Mouse (Mus musculus): ENCODE data around the gene Rnf113a2. TPM values are rescaled to one million over a fixed set of nuclear protein-coding genes. Genes with fewer than 3 reads are reported as not detected.

Rnf113a2 gene
- total and polyA plus RNA-seq, 3 experiments = 13.6 to 17.9 (median 16.3) TPM

DNA sequence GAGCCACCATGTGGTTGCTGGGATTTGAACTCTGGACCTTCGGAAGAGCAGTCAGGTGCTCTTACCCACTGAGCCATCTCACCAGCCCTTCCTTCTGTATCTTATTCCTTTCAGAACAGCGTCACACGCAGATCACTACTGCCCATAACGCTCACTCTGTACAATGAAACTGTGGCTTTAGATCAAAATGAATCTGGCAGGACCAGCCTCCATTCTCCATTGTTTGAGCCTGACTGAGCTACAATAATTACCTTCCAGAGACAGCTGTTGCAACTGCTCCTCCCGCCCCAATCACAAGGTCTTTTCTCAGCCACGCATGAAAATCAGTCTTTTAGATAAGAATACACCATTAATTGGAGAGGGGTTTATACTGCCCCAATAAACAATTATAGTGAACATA, 12.5 kb upstream of the Rnf113a2 start:
- dilution Hi-C loops (cut with MboI; ENCODE audit: extremely low pct_ligation_motif_present, extremely low pct_unique_long_range_greater_than_20kb, low sequenced_read_pairs) (no loop called here), in situ Hi-C loops (cut with MboI; ENCODE audit: low pct_ligation_motif_present, low pct_unique_long_range_greater_than_20kb, low sequenced_read_pairs) (no loop called here)
- Histone ChIP-seq H3K79me2 (replicated peaks; ENCODE audit: control insufficient read depth, extremely low read depth, insufficient read depth, poor library complexity, severe bottlenecking) (no peaks in the 10 kb centered on the region), H3K4me3 (replicated peaks in 1 of 3; ENCODE audit: low read depth in 2 of 3, low read length in 2 of 3, poor library complexity in 1 of 3) (no peak overlapping the region), H3K27ac (ENCODE audit: insufficient read depth, low read depth) (no peak overlapping the region), H3K36me3 (replicated peaks in 1 of 2; ENCODE audit: control insufficient read depth in 1 of 2, insufficient read depth in 1 of 2, low read length in 1 of 2) (no peaks in the 10 kb centered on the region), H3K9ac (ENCODE audit: insufficient read depth, low read depth) (no peak overlapping the region), H3K27me3 (replicated peaks) (peaks cover 9% of the 10 kb centered on the region), H3K4me2 (ENCODE audit: insufficient read depth, low read depth, poor library complexity, severe bottlenecking) (no peak overlapping the region), H3K9me3 (replicated peaks; ENCODE audit: low read length) (peaks cover 2% of the 10 kb centered on the region), H3K4me1 (ENCODE audit: control insufficient read depth in 1 of 2, insufficient read depth in 2 of 2) (peaks cover 0 to 9% of the 10 kb centered on the region in 2 experiments; a peak in 2 of 4 replicates)
- DNase-seq (ENCODE audit: extremely low read depth) = no peak
- TF ChIP-seq MAFK (IDR thresholded peaks at IDR 0.05; ENCODE audit: insufficient replicate concordance, low read length) = no peak
- TF ChIP-seq NRF1 (IDR thresholded peaks at IDR 0.05; ENCODE audit: low read depth, low read length) = no peak
- TF ChIP-seq MYC (IDR thresholded peaks at IDR 0.05; ENCODE audit: low read depth, low read length) = no peak
- no peak for TF ChIP-seq ZC3H11A (IDR thresholded peaks at IDR 0.05; ENCODE audit: low read depth, low read length)
- TF ChIP-seq KAT2A (IDR thresholded peaks at IDR 0.05; ENCODE audit: insufficient replicate concordance, low read length) = no peak
- no peak for TF ChIP-seq POLR2A (IDR thresholded peaks at IDR 0.05; ENCODE audit: low read depth, low read length)
- no peak for TF ChIP-seq EP300 (IDR thresholded peaks at IDR 0.05; ENCODE audit: low read length)
- no peak for TF ChIP-seq SMC3 (IDR thresholded peaks at IDR 0.05; ENCODE audit: low read depth, low read length)
- no peak for TF ChIP-seq MAZ (IDR thresholded peaks at IDR 0.05; ENCODE audit: low read depth, low read length)
- TF ChIP-seq USF1 (IDR thresholded peaks at IDR 0.05; ENCODE audit: low read depth, low read length) = no peak
- TF ChIP-seq PAX5 (IDR thresholded peaks at IDR 0.05; ENCODE audit: low read length) = no peak
- no peak for TF ChIP-seq ZKSCAN1 (IDR thresholded peaks at IDR 0.05; ENCODE audit: borderline replicate concordance, low read depth, low read length)
- no peak for TF ChIP-seq JUN (IDR thresholded peaks at IDR 0.05; ENCODE audit: insufficient read depth, low read depth, low read length)
- no peak for TF ChIP-seq CHD2 (IDR thresholded peaks at IDR 0.05; ENCODE audit: low read length)
- TF ChIP-seq RCOR1 (conservative IDR thresholded peaks at IDR 0.05; ENCODE audit: low read depth, low read length) = no peak
- TF ChIP-seq E2F4 (IDR thresholded peaks at IDR 0.05; ENCODE audit: insufficient replicate concordance, low read depth, low read length) = no peak
- TF ChIP-seq JUND (conservative IDR thresholded peaks at IDR 0.05; ENCODE audit: low read depth, low read length) = no peak
- TF ChIP-seq GABPA (IDR thresholded peaks at IDR 0.05; ENCODE audit: insufficient replicate concordance, low read depth, low read length) = no peak
- no peak for TF ChIP-seq TBP (conservative IDR thresholded peaks at IDR 0.05; ENCODE audit: low read depth, low read length)
- TF ChIP-seq HCFC1 (IDR thresholded peaks at IDR 0.05; ENCODE audit: low read depth, low read length) = no peak

GRCm38 (mm10) chr12:84407259-84407658, 9.7 kb upstream of the Rnf113a2 start:
- in situ Hi-C loops (cut with MboI; ENCODE audit: low pct_ligation_motif_present, low pct_unique_long_range_greater_than_20kb, low sequenced_read_pairs) = no loop called here
- Histone ChIP-seq H3K79me2 (replicated peaks; ENCODE audit: control insufficient read depth, extremely low read depth, insufficient read depth, poor library complexity, severe bottlenecking) (no peaks in the 10 kb centered on the region), H3K4me3 (replicated peaks in 1 of 3; ENCODE audit: low read depth in 2 of 3, low read length in 2 of 3, poor library complexity in 1 of 3) (no peak overlapping the region), H3K9me3 (replicated peaks; ENCODE audit: low read length) (peaks cover 2% of the 10 kb centered on the region), H3K9ac (ENCODE audit: insufficient read depth, low read depth) (no peak overlapping the region), H3K36me3 (replicated peaks in 1 of 2; ENCODE audit: control insufficient read depth in 1 of 2, insufficient read depth in 1 of 2, low read length in 1 of 2) (no peaks in the 10 kb centered on the region), H3K4me1 (ENCODE audit: control insufficient read depth in 1 of 2, insufficient read depth in 2 of 2) (peaks cover 0 to 9% of the 10 kb centered on the region in 2 experiments; a peak in 2 of 4 replicates), H3K4me2 (ENCODE audit: insufficient read depth, low read depth, poor library complexity, severe bottlenecking) (no peak overlapping the region), H3K27me3 (replicated peaks) (peaks cover 16% of the 10 kb centered on the region), H3K27ac (ENCODE audit: insufficient read depth, low read depth) (no peak overlapping the region)
- TF ChIP-seq UBTF (IDR thresholded peaks at IDR 0.05; ENCODE audit: low read depth, low read length) (no peak), IRF4 (IDR thresholded peaks at IDR 0.05; ENCODE audit: low read depth, low read length) (no peak), MYC (IDR thresholded peaks at IDR 0.05; ENCODE audit: low read depth, low read length) (no peak), KAT2A (IDR thresholded peaks at IDR 0.05; ENCODE audit: insufficient replicate concordance, low read length) (no peak), USF1 (IDR thresholded peaks at IDR 0.05; ENCODE audit: low read depth, low read length) (no peak), ELF1 (IDR thresholded peaks at IDR 0.05; ENCODE audit: low read depth, low read length) (no peak), JUN (IDR thresholded peaks at IDR 0.05; ENCODE audit: insufficient read depth, low read depth, low read length) (no peak), PAX5 (IDR thresholded peaks at IDR 0.05; ENCODE audit: low read length) (no peak), EP300 (IDR thresholded peaks at IDR 0.05; ENCODE audit: low read length) (no peak), USF2 (conservative IDR thresholded peaks at IDR 0.05; ENCODE audit: low read depth, low read length) (no peak), CTCF (conservative IDR thresholded peaks at IDR 0.05 in 1 of 2, IDR thresholded peaks at IDR 0.05 in 1 of 2; ENCODE audit: low read depth in 2 of 2, low read length in 2 of 2) (no peak), TCF12 (IDR thresholded peaks at IDR 0.05; ENCODE audit: low read depth, low read length) (no peak), ZMIZ1 (IDR thresholded peaks at IDR 0.05; ENCODE audit: low read depth, low read length) (no peak), ZNF384 (IDR thresholded peaks at IDR 0.05; ENCODE audit: low read depth, low read length) (no peak)
- no peak for DNase-seq (ENCODE audit: extremely low read depth)
- dilution Hi-C loops (cut with MboI; ENCODE audit: extremely low pct_ligation_motif_present, extremely low pct_unique_long_range_greater_than_20kb, low sequenced_read_pairs) = no loop called here
